8 mouse cellular contexts compared by ENCODE assay signal in genomic region chr3:107273820-107274219, GRCm38 (mm10). TPM values are rescaled to one million over a fixed set of nuclear protein-coding genes. Genes with fewer than 3 reads are reported as not detected.
DNase-seq lines count a peak whose midpoint lies in the region; ATAC-seq and TF ChIP-seq lines count a peak whose summit lies in the region.

No protein-coding gene starts in this region.

- no peak overlapping the region for H3K4me2 ChIP-seq in embryonic facial prominence, embryonic 12.5 days (replicated peaks)
- no peak overlapping the region for H3K4me2 ChIP-seq in heart, embryonic 13.5 days
- no peak overlapping the region for H3K4me2 ChIP-seq in liver, embryonic 15.5 days
- no peak overlapping the region for H3K4me2 ChIP-seq in neural tube, embryonic 13.5 days
- no peak overlapping the region for H3K4me2 ChIP-seq in stomach, postnatal 0 days (replicated peaks; ENCODE audit: low read depth)

- TF ChIP-seq CTCF in stomach, postnatal 0 days (IDR thresholded peaks at IDR 0.05; ENCODE audit: low read depth) = peak; percentile 91

- ATAC-seq in embryonic facial prominence, embryonic 12.5 days (ENCODE audit: insufficient number of reproducible peaks, insufficient read depth, low FRiP score, low TSS enrichment) = peak; percentile 78; the same call in 1 of the 2 replicates
- ATAC-seq in heart, embryonic 13.5 days (ENCODE audit: extremely low read depth, insufficient number of reproducible peaks, low FRiP score, low TSS enrichment) = 0 out of 2 replicates have a peak, but pooled peaks have one; percentile 45
- ATAC-seq in liver, embryonic 15.5 days (ENCODE audit: insufficient read depth) = 0 out of 2 replicates have a peak, but pooled peaks have one; percentile 32
- ATAC-seq in neural tube, embryonic 13.5 days (ENCODE audit: low read depth) = peak; percentile 74
- peak; percentile 79 for ATAC-seq in stomach, postnatal 0 days (ENCODE audit: low FRiP score, low TSS enrichment)

- no peaks in the 10 kb centered on the region for H3K27me3 ChIP-seq in embryonic facial prominence, embryonic 12.5 days
- peaks cover 6% of the 10 kb centered on the region for H3K27me3 ChIP-seq in heart, embryonic 13.5 days (replicated peaks)
- H3K27me3 ChIP-seq in liver, embryonic 15.5 days = no peaks in the 10 kb centered on the region
- 0 out of 2 replicates have a peak, but pooled peaks cover 12% of the 10 kb centered on the region for H3K27me3 ChIP-seq in neural tube, embryonic 13.5 days
- H3K27me3 ChIP-seq in stomach, postnatal 0 days (ENCODE audit: control insufficient read depth, insufficient read depth, low read length) = no peaks in the 10 kb centered on the region

- TF ChIP-seq EP300 in stomach, postnatal 0 days (optimal IDR thresholded peaks at IDR 0.05) = no peak

- H3K9me3 ChIP-seq in embryonic facial prominence, embryonic 12.5 days = no peaks in the 10 kb centered on the region
- H3K9me3 ChIP-seq in heart, embryonic 13.5 days = no peaks in the 10 kb centered on the region
- H3K9me3 ChIP-seq in liver, embryonic 15.5 days (replicated peaks) = no peaks in the 10 kb centered on the region
- H3K9me3 ChIP-seq in neural tube, embryonic 13.5 days = no peaks in the 10 kb centered on the region
- H3K9me3 ChIP-seq in stomach, postnatal 0 days (ENCODE audit: control insufficient read depth, low read length) = no peaks in the 10 kb centered on the region

- H3K4me1 ChIP-seq in embryonic facial prominence, embryonic 12.5 days = no peaks in the 10 kb centered on the region
- peaks cover 4% of the 10 kb centered on the region; the same call in 1 of the 2 replicates for H3K4me1 ChIP-seq in heart, embryonic 13.5 days
- peaks cover 7% of the 10 kb centered on the region for H3K4me1 ChIP-seq in liver, embryonic 15.5 days (replicated peaks)
- peaks cover 5% of the 10 kb centered on the region for H3K4me1 ChIP-seq in neural tube, embryonic 13.5 days (replicated peaks)
- no peaks in the 10 kb centered on the region for H3K4me1 ChIP-seq in stomach, postnatal 0 days (replicated peaks; ENCODE audit: control insufficient read depth, insufficient read depth)

- H3K27ac ChIP-seq in embryonic facial prominence, embryonic 12.5 days = no peak overlapping the region
- H3K27ac ChIP-seq in heart, embryonic 13.5 days (replicated peaks) = no peak overlapping the region
- no peak overlapping the region for H3K27ac ChIP-seq in liver, embryonic 15.5 days (replicated peaks)
- no peak overlapping the region for H3K27ac ChIP-seq in neural tube, embryonic 13.5 days (replicated peaks)
- H3K27ac ChIP-seq in stomach, postnatal 0 days (replicated peaks) = no peak overlapping the region

- no peak overlapping the region for H3K9ac ChIP-seq in embryonic facial prominence, embryonic 12.5 days
- no peak overlapping the region for H3K9ac ChIP-seq in heart, embryonic 13.5 days
- H3K9ac ChIP-seq in liver, embryonic 15.5 days = no peak overlapping the region
- no peak overlapping the region for H3K9ac ChIP-seq in neural tube, embryonic 13.5 days
- H3K9ac ChIP-seq in stomach, postnatal 0 days (ENCODE audit: low read length) = no peak overlapping the region

- 12% methylated on average over 3 of the region's 3 CpGs for WGBS in embryonic facial prominence, embryonic 12.5 days
- WGBS in heart, embryonic 13.5 days = 11% methylated on average over 3 of the region's 3 CpGs
- WGBS in liver, embryonic 15.5 days (ENCODE audit: insufficient replicate concordance) = 9% methylated on average over 3 of the region's 3 CpGs
- 10% methylated on average over 3 of the region's 3 CpGs for WGBS in neural tube, embryonic 13.5 days
- 10% methylated on average over 3 of the region's 3 CpGs for WGBS in stomach, postnatal 0 days

- no peaks in the 10 kb centered on the region for H3K36me3 ChIP-seq in embryonic facial prominence, embryonic 12.5 days
- no peaks in the 10 kb centered on the region for H3K36me3 ChIP-seq in heart, embryonic 13.5 days
- H3K36me3 ChIP-seq in liver, embryonic 15.5 days (replicated peaks) = no peaks in the 10 kb centered on the region
- H3K36me3 ChIP-seq in neural tube, embryonic 13.5 days = no peaks in the 10 kb centered on the region
- H3K36me3 ChIP-seq in stomach, postnatal 0 days (ENCODE audit: control insufficient read depth, insufficient read depth, low read length) = no peaks in the 10 kb centered on the region

- DNase-seq in CD4-positive helper T cell, adult 2 months (ENCODE audit: low read depth, low spot score) = peak; percentile 65
- DNase-seq in adrenal gland, postnatal 25 days = peak; percentile 43
- peak; percentile 75 to 76 for DNase-seq in kidney, postnatal 25 days
- peak; percentile 70 for DNase-seq in stomach, postnatal 0 days (ENCODE audit: low spot score)

- no peak overlapping the region for H3K4me3 ChIP-seq in embryonic facial prominence, embryonic 12.5 days
- no peak overlapping the region for H3K4me3 ChIP-seq in heart, embryonic 13.5 days
- H3K4me3 ChIP-seq in liver, embryonic 15.5 days (replicated peaks) = no peak overlapping the region
- H3K4me3 ChIP-seq in neural tube, embryonic 13.5 days = no peak overlapping the region
- no peak overlapping the region for H3K4me3 ChIP-seq in stomach, postnatal 0 days (ENCODE audit: low read depth, low read length)

RNA-seq across cellular contexts. Expression of gene Lamtor5, which starts 4.8 kb away (rescaled TPM):
- total RNA-seq in adrenal gland, postnatal 25 days (2021) = 74.6 and 91.9 TPM in 2 replicates
- polyA plus RNA-seq in embryonic facial prominence, embryonic 12.5 days (2016; fragmentation: Nextera tagmentation; extraction: Ambion mirVana) = 167 and 174 TPM in 2 replicates
- polyA plus RNA-seq in heart, embryonic 13.5 days (2015; fragmentation: Nextera tagmentation; extraction: Ambion mirVana) = 149 and 173 TPM in 2 replicates
- 89.7 and 93.8 TPM in 2 replicates for polyA plus RNA-seq in liver, embryonic 15.5 days (2015; fragmentation: Nextera tagmentation; extraction: Ambion mirVana)
- polyA plus RNA-seq in neural tube, embryonic 13.5 days (2015; fragmentation: Nextera tagmentation; extraction: Ambion mirVana) = 220 and 227 TPM in 2 replicates
- 186 and 189 TPM in 2 replicates for polyA plus RNA-seq in stomach, postnatal 0 days (2015; fragmentation: Nextera tagmentation; extraction: Ambion mirVana)

RNA-seq across cellular contexts. Expression of gene Slc16a4, which starts 17.2 kb away (rescaled TPM):
- total RNA-seq in adrenal gland, postnatal 25 days (2021) = 0.36 and 0.52 TPM in 2 replicates
- polyA plus RNA-seq in embryonic facial prominence, embryonic 12.5 days (2016; fragmentation: Nextera tagmentation; extraction: Ambion mirVana) = 5.4 and 6.9 TPM in 2 replicates
- polyA plus RNA-seq in heart, embryonic 13.5 days (2015; fragmentation: Nextera tagmentation; extraction: Ambion mirVana) = 1.6 TPM in 2 replicates
- polyA plus RNA-seq in liver, embryonic 15.5 days (2015; fragmentation: Nextera tagmentation; extraction: Ambion mirVana) = 0.50 and 0.52 TPM in 2 replicates
- 1.9 and 2.0 TPM in 2 replicates for polyA plus RNA-seq in neural tube, embryonic 13.5 days (2015; fragmentation: Nextera tagmentation; extraction: Ambion mirVana)
- polyA plus RNA-seq in stomach, postnatal 0 days (2015; fragmentation: Nextera tagmentation; extraction: Ambion mirVana) = 1.9 and 2.1 TPM in 2 replicates

RNA-seq across cellular contexts. Expression of gene Prok1, which starts 34.3 kb away (rescaled TPM):
- 0.38 and 0.49 TPM in 2 replicates for total RNA-seq in adrenal gland, postnatal 25 days (2021)
- polyA plus RNA-seq in embryonic facial prominence, embryonic 12.5 days (2016; fragmentation: Nextera tagmentation; extraction: Ambion mirVana) = 0.20 TPM in 1 of 2 replicates, not detected in the other
- not detected in 2 replicates for polyA plus RNA-seq in heart, embryonic 13.5 days (2015; fragmentation: Nextera tagmentation; extraction: Ambion mirVana)
- 0.06 and 0.07 TPM in 2 replicates for polyA plus RNA-seq in liver, embryonic 15.5 days (2015; fragmentation: Nextera tagmentation; extraction: Ambion mirVana)
- not detected in 2 replicates for polyA plus RNA-seq in neural tube, embryonic 13.5 days (2015; fragmentation: Nextera tagmentation; extraction: Ambion mirVana)
- 10.5 and 11.3 TPM in 2 replicates for polyA plus RNA-seq in stomach, postnatal 0 days (2015; fragmentation: Nextera tagmentation; extraction: Ambion mirVana)

RNA-seq across cellular contexts. Expression of gene A630076J17Rik, which starts 43.4 kb away (rescaled TPM):
- not detected in 2 replicates for total RNA-seq in adrenal gland, postnatal 25 days (2021)
- not detected in 2 replicates for polyA plus RNA-seq in embryonic facial prominence, embryonic 12.5 days (2016; fragmentation: Nextera tagmentation; extraction: Ambion mirVana)
- polyA plus RNA-seq in heart, embryonic 13.5 days (2015; fragmentation: Nextera tagmentation; extraction: Ambion mirVana) = not detected in 2 replicates
- polyA plus RNA-seq in liver, embryonic 15.5 days (2015; fragmentation: Nextera tagmentation; extraction: Ambion mirVana) = not detected in 2 replicates
- not detected in 2 replicates for polyA plus RNA-seq in neural tube, embryonic 13.5 days (2015; fragmentation: Nextera tagmentation; extraction: Ambion mirVana)
- 28.1 and 32.7 TPM in 2 replicates for polyA plus RNA-seq in stomach, postnatal 0 days (2015; fragmentation: Nextera tagmentation; extraction: Ambion mirVana)

RNA-seq across cellular contexts. Expression of gene Cym, which starts 52.3 kb away (rescaled TPM):
- 0.43 TPM in 1 of 2 replicates, not detected in the other for total RNA-seq in adrenal gland, postnatal 25 days (2021)
- polyA plus RNA-seq in embryonic facial prominence, embryonic 12.5 days (2016; fragmentation: Nextera tagmentation; extraction: Ambion mirVana) = 0.17 TPM in 1 of 2 replicates, not detected in the other
- 1.0 and 7.4 TPM in 2 replicates for polyA plus RNA-seq in heart, embryonic 13.5 days (2015; fragmentation: Nextera tagmentation; extraction: Ambion mirVana)
- polyA plus RNA-seq in liver, embryonic 15.5 days (2015; fragmentation: Nextera tagmentation; extraction: Ambion mirVana) = 0.07 and 1.3 TPM in 2 replicates
- polyA plus RNA-seq in neural tube, embryonic 13.5 days (2015; fragmentation: Nextera tagmentation; extraction: Ambion mirVana) = 0.27 and 1.2 TPM in 2 replicates
- polyA plus RNA-seq in stomach, postnatal 0 days (2015; fragmentation: Nextera tagmentation; extraction: Ambion mirVana) = 69,611 and 75,506 TPM in 2 replicates
